Mouse (Mus musculus): ENCODE results near the gene Klra3. TPM values are rescaled to one million over a fixed set of nuclear protein-coding genes. Genes with fewer than 3 reads are reported as not detected.

The Klra3 gene
- polyA plus RNA-seq (2017; shearing (Covaris generic)), result not detected

DNA sequence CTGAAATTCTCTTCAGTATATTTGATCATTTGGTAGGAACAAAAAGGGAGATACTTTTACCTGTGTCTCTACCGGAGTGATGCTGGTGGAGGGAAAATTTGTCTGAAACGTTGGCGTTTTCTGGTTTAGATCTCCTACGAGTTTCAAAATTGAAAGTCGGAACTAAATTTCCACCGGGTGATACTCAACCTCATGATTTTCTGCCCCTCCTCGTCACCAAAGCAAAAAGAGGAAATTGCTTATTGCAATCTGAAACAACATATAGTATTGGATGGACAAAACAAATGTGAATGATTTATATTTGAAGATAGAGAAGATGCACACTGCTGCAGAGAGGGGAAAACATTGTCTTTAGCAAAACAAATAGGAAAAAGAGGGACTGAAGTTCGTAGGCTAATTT lies at the start of gene Klra3:
Gene Klra3 (minus strand): TSS at position 164 of the 400 bp plus-strand sequence.

DNA sequence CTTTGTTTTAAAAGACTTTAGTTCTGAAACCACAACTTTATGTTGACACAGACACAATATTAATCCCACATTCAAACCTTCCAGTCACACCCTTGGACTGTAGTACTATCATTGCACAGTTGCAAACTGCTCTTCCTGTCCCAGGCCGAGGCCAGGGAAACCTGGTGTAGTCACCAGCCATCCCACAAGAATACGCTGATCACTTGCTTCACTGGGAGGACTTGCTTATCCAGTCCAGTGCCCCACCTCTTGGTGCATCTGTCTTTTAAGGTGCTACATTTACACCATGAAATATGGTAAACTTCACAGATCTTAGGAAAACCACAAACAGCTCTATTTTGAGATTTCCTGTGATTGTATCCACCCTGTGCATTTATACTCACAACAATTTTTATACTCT lies 49.4 kb upstream of the Klra3 start, which contains the start of gene Klra1:
Gene Klra1 (minus strand): TSS at position 125 of the 400 bp plus-strand sequence.

DNA sequence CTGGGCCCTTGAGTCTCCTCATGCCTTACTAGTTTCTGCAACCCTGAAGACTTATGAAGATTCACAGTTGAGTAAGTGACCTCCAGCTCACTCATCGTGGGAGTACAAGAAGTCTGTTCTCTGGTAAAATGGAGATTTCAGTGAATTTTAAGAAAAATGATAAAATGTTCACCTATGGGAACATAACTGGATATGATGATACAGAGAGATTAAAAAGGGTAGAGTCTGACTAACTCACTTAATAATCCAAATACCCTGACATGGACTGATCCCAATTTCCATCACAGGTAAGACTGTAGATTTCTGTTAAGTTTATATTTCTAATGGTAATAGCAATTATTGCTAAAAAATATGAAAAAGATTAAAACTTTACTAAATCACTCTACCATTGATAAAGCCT lies 55.5 kb downstream of the Klra3 start, which contains the start of gene Klra10:
Gene Klra10 (minus strand): TSS at position 101 of the 400 bp plus-strand sequence.

Other genes starting within 250 kb of the Klra3 start
- gene Klra8, start 207.7 kb downstream of the Klra3 start, polyA plus RNA-seq (2017; shearing (Covaris generic)), result not detected
- not detected for gene Klra9, start 144.5 kb downstream of the Klra3 start, polyA plus RNA-seq (2017; shearing (Covaris generic))
- gene Klra7, start 104.3 kb downstream of the Klra3 start, polyA plus RNA-seq (2017; shearing (Covaris generic)), result not detected
- gene Klra10, start 55.6 kb downstream of the Klra3 start, polyA plus RNA-seq (2017; shearing (Covaris generic)), result not detected
- gene Klra1, start 49.3 kb upstream of the Klra3 start, polyA plus RNA-seq (2017; shearing (Covaris generic)), result not detected